7 mouse cellular contexts compared by ENCODE assay signal in genomic region chr16:25067276-25068249, GRCm38 (mm10).
DNase-seq lines count a peak whose midpoint lies in the region; ATAC-seq and TF ChIP-seq lines count a peak whose summit lies in the region.

No protein-coding gene starts in this region.

- no peak overlapping the region for H3K27ac ChIP-seq in liver, postnatal 0 days (ENCODE audit: low read depth)
- H3K27ac ChIP-seq in liver, embryonic 11.5 days (ENCODE audit: low read depth, low read length): no peak overlapping the region
- H3K27ac ChIP-seq in intestine, embryonic 14.5 days (ENCODE audit: low read depth): no peak overlapping the region

- H3K9me3 ChIP-seq in liver, postnatal 0 days (ENCODE audit: low read length): no peaks in the 10 kb centered on the region
- H3K9me3 ChIP-seq in liver, embryonic 11.5 days (ENCODE audit: control insufficient read depth, low read length): no peaks in the 10 kb centered on the region
- no peaks in the 10 kb centered on the region for H3K9me3 ChIP-seq in intestine, embryonic 14.5 days (ENCODE audit: control insufficient read depth, low read length)

- no peaks in the 10 kb centered on the region for H3K36me3 ChIP-seq in liver, postnatal 0 days (replicated peaks; ENCODE audit: insufficient read depth, low read length)
- H3K36me3 ChIP-seq in liver, embryonic 11.5 days (ENCODE audit: control insufficient read depth, insufficient read depth, low read length): no peaks in the 10 kb centered on the region
- H3K36me3 ChIP-seq in intestine, embryonic 14.5 days (ENCODE audit: control insufficient read depth, insufficient read depth, low read length): no peaks in the 10 kb centered on the region

- H3K4me3 ChIP-seq in liver, postnatal 0 days (ENCODE audit: low read depth, low read length): no peak overlapping the region
- no peak overlapping the region for H3K4me3 ChIP-seq in liver, embryonic 11.5 days (ENCODE audit: low read depth, low read length)
- no peak overlapping the region for H3K4me3 ChIP-seq in intestine, embryonic 14.5 days (ENCODE audit: low read depth, low read length)

- no peak for TF ChIP-seq EP300 in liver, postnatal 0 days (IDR thresholded peaks at IDR 0.05; ENCODE audit: low read depth)

- peak; percentile 54; the same call in 1 of the 2 replicates for ATAC-seq in liver, postnatal 0 days
- no peak for ATAC-seq in liver, embryonic 11.5 days (replicated peaks; ENCODE audit: low FRiP score)
- ATAC-seq in intestine, embryonic 14.5 days (replicated peaks; ENCODE audit: low FRiP score, low TSS enrichment, low read depth): peak; percentile 59
- peak; percentile 83 for ATAC-seq in megakaryocyte-erythroid progenitor cell, adult 5-6 weeks (replicated peaks; ENCODE audit: low FRiP score, low TSS enrichment, poor library complexity, severe bottlenecking)

- DNase-seq in liver, postnatal 0 days: peak; percentile 33
- DNase-seq in liver, embryonic 11.5 days (ENCODE audit: low spot score): no peak
- DNase-seq in ZHBTc4 (ENCODE audit: low read depth, low spot score): peak; percentile 75
- DNase-seq in intestine, embryonic 14.5 days (ENCODE audit: low spot score): peak; percentile 58
- DNase-seq in layer of hippocampus, postnatal 36 days: no peak
- DNase-seq in left cerebral cortex, postnatal 36 days (ENCODE audit: low spot score in 2 of 2): no peak

- H3K9ac ChIP-seq in liver, postnatal 0 days (replicated peaks): no peak overlapping the region
- no peak overlapping the region for H3K9ac ChIP-seq in liver, embryonic 11.5 days (ENCODE audit: low read depth, low read length)
- no peak overlapping the region for H3K9ac ChIP-seq in intestine, embryonic 14.5 days (ENCODE audit: low read length)

- no peak overlapping the region; the same call in 1 of the 2 replicates for H3K4me2 ChIP-seq in liver, postnatal 0 days (ENCODE audit: low read depth, low read length)
- H3K4me2 ChIP-seq in liver, embryonic 11.5 days: no peak overlapping the region
- no peak overlapping the region for H3K4me2 ChIP-seq in intestine, embryonic 14.5 days (ENCODE audit: low read length)

- intact Hi-C loops in left cerebral cortex, postnatal 36 days (cut with DNase I): loop anchor here (5.0 to 10.0 kb wide), 2 partner anchors 197 to 280 kb away; no protein-coding TSS in a partner anchor

- H3K27me3 ChIP-seq in liver, postnatal 0 days (ENCODE audit: insufficient read depth, low read length): no peaks in the 10 kb centered on the region
- no peaks in the 10 kb centered on the region for H3K27me3 ChIP-seq in liver, embryonic 11.5 days (replicated peaks; ENCODE audit: control insufficient read depth, insufficient read depth, low read length)
- no peaks in the 10 kb centered on the region for H3K27me3 ChIP-seq in intestine, embryonic 14.5 days (replicated peaks; ENCODE audit: control insufficient read depth, insufficient read depth, low read length)

- 44% methylated on average over 8 of the region's 8 CpGs for WGBS in liver, postnatal 0 days (ENCODE audit: insufficient replicate concordance)
- 48% methylated on average over 8 of the region's 8 CpGs for WGBS in liver, embryonic 11.5 days
- WGBS in intestine, embryonic 14.5 days: 46% methylated on average over 8 of the region's 8 CpGs

- peaks cover 5% of the 10 kb centered on the region; the same call in 1 of the 2 replicates for H3K4me1 ChIP-seq in liver, postnatal 0 days (ENCODE audit: insufficient read depth)
- no peaks in the 10 kb centered on the region for H3K4me1 ChIP-seq in liver, embryonic 11.5 days (replicated peaks; ENCODE audit: control insufficient read depth, insufficient read depth, low read length)
- H3K4me1 ChIP-seq in intestine, embryonic 14.5 days (replicated peaks; ENCODE audit: control insufficient read depth, insufficient read depth, low read length): peaks cover 10% of the 10 kb centered on the region

- peak; percentile 70 for TF ChIP-seq CTCF in liver, postnatal 0 days (IDR thresholded peaks at IDR 0.05; ENCODE audit: low read depth)

Comparison
In these comparisons a context has a peak if more than half of its experiments do, and no peak if none do; other contexts are left out.
1. DNase-seq: peak in liver, postnatal 0 days (single experiment), ZHBTc4 (single experiment) and intestine, embryonic 14.5 days (single experiment); none in liver, embryonic 11.5 days (single experiment), layer of hippocampus, postnatal 36 days (0 of 2) and left cerebral cortex, postnatal 36 days (0 of 2).